Mouse (Mus musculus) brain, embryonic 14.5 days (tissue): ENCODE measurements around the gene Serpina3a.

Source experiments
- CTCF ChIP-seq: fragments of 200-500 bp; IDR thresholded peaks from 2 replicates; pipeline ENCODE4 v1.5.1; 2012; ENCODE audit warnings: inconsistent platforms, mild to moderate bottlenecking, moderate library complexity, borderline replicate concordance; ENCODE audit not compliant: insufficient read depth, insufficient read length; ENCODE audit errors: extremely low read depth
- POLR2A ChIP-seq: fragments of 200-500 bp; IDR thresholded peaks from 2 replicates; pipeline ENCODE4 v1.6.1; 2012; ENCODE audit warnings: mild to moderate bottlenecking, inconsistent platforms, borderline replicate concordance; ENCODE audit not compliant: poor library complexity, insufficient read depth, insufficient read length, severe bottlenecking; ENCODE audit errors: extremely low read depth

- TF ChIP-seq POLR2A: no peak
- no peak for TF ChIP-seq CTCF
Observed at GRCm38 (mm10) chr12:104106919-104107318, 5.6 kb upstream of the Serpina3a start.
